Mouse (Mus musculus): Measurements from ENCODE around the gene Bard1. TPM values are rescaled to one million over a fixed set of nuclear protein-coding genes. Genes with fewer than 3 reads are reported as not detected.
A peak's percentile ranks its signal among the peaks of the same experiment; 100 is the strongest.

Gene Bard1
- 2.3 and 2.4 TPM in 2 replicates for polyA plus RNA-seq (2015; fragmentation: Nextera tagmentation; extraction: Ambion mirVana)

- peaks cover 22% of the 10 kb centered on the region; the same call in 1 of the 2 replicates for H3K4me1 ChIP-seq
- H3K36me3 ChIP-seq, result no peaks in the 10 kb centered on the region
- peak within 1 kb of the TSS; percentile 60 for H3K4me2 ChIP-seq
- H3K4me3 ChIP-seq (replicated peaks), result peak within 1 kb of the TSS; percentile 66
- no peaks in the 10 kb centered on the region for H3K27me3 ChIP-seq
- ATAC-seq (replicated peaks; ENCODE audit: low FRiP score), result peak; percentile 98
- WGBS, result under 1% methylated on average over 69 of the region's 69 CpGs
- H3K9me3 ChIP-seq (replicated peaks), result no peaks in the 10 kb centered on the region
- peak within 1 kb of the TSS; percentile 55 for H3K9ac ChIP-seq
- peak within 1 kb of the TSS; percentile 84 for H3K27ac ChIP-seq
Measured at GRCm38 (mm10) chr1:71102344-71103173, at the start of gene Bard1. Gene Bard1, minus strand, starts transcription at chr1:71103146.

GRCm38 (mm10) chr1:71127171-71127570 lies 24.2 kb upstream of the Bard1 start:
- no peak overlapping the region for H3K9ac ChIP-seq
- H3K4me3 ChIP-seq (replicated peaks), result no peak overlapping the region
- no peak overlapping the region for H3K27ac ChIP-seq
- H3K27me3 ChIP-seq, result no peaks in the 10 kb centered on the region
- no peak overlapping the region for H3K4me2 ChIP-seq
- H3K9me3 ChIP-seq (replicated peaks), result no peaks in the 10 kb centered on the region
- no peak for ATAC-seq (replicated peaks; ENCODE audit: low FRiP score)
- no peaks in the 10 kb centered on the region for H3K36me3 ChIP-seq
- H3K4me1 ChIP-seq, result no peaks in the 10 kb centered on the region
- 83% methylated on average over 4 of the region's 4 CpGs for WGBS

- H3K4me1 ChIP-seq, result no peaks in the 10 kb centered on the region
- no peak overlapping the region for H3K4me2 ChIP-seq
- 75% methylated on average over 2 of the region's 2 CpGs for WGBS
- no peak overlapping the region for H3K4me3 ChIP-seq (replicated peaks)
- H3K27me3 ChIP-seq, result no peaks in the 10 kb centered on the region
- ATAC-seq (replicated peaks; ENCODE audit: low FRiP score), result no peak
- H3K9me3 ChIP-seq (replicated peaks), result no peaks in the 10 kb centered on the region
- no peaks in the 10 kb centered on the region for H3K36me3 ChIP-seq
- no peak overlapping the region for H3K9ac ChIP-seq
- H3K27ac ChIP-seq, result no peak overlapping the region
Measured at GRCm38 (mm10) chr1:71118511-71118910, 15.6 kb upstream of the Bard1 start.

- Histone ChIP-seq H3K9ac (no peak overlapping the region), H3K36me3 (no peaks in the 10 kb centered on the region), H3K27ac (no peak overlapping the region), H3K4me2 (no peak overlapping the region), H3K4me3 (replicated peaks) (no peak overlapping the region), H3K9me3 (replicated peaks) (no peaks in the 10 kb centered on the region), H3K4me1 (no peaks in the 10 kb centered on the region), H3K27me3 (no peaks in the 10 kb centered on the region)
- WGBS, result 67% methylated on average over 4 of the region's 4 CpGs
- ATAC-seq (replicated peaks; ENCODE audit: low FRiP score), result no peak
Measured at GRCm38 (mm10) chr1:71117253-71117652, 14.3 kb upstream of the Bard1 start.

- ATAC-seq (replicated peaks; ENCODE audit: low FRiP score), result no peak
- WGBS, result 33% methylated on average over 2 of the region's 2 CpGs
- H3K36me3 ChIP-seq, result no peaks in the 10 kb centered on the region
- H3K27me3 ChIP-seq, result no peaks in the 10 kb centered on the region
- no peak overlapping the region for H3K4me3 ChIP-seq (replicated peaks)
- no peaks in the 10 kb centered on the region for H3K9me3 ChIP-seq (replicated peaks)
- no peaks in the 10 kb centered on the region for H3K4me1 ChIP-seq
- no peak overlapping the region for H3K9ac ChIP-seq
- no peak overlapping the region for H3K27ac ChIP-seq
- no peak overlapping the region for H3K4me2 ChIP-seq
Measured at GRCm38 (mm10) chr1:71115781-71116180, 12.8 kb upstream of the Bard1 start.

GRCm38 (mm10) chr1:71109858-71110257 lies 6.9 kb upstream of the Bard1 start:
- no peaks in the 10 kb centered on the region for H3K36me3 ChIP-seq
- no peak overlapping the region for H3K9ac ChIP-seq
- no peaks in the 10 kb centered on the region for H3K27me3 ChIP-seq
- H3K4me1 ChIP-seq, result 0 out of 2 replicates have a peak, but pooled peaks cover 7% of the 10 kb centered on the region
- WGBS, result 29% methylated on average over 10 of the region's 10 CpGs
- no peak overlapping the region for H3K4me3 ChIP-seq (replicated peaks)
- no peaks in the 10 kb centered on the region for H3K9me3 ChIP-seq (replicated peaks)
- no peak overlapping the region for H3K27ac ChIP-seq
- peak overlapping the region; percentile 27; the same call in 1 of the 2 replicates for H3K4me2 ChIP-seq
- no peak for ATAC-seq (replicated peaks; ENCODE audit: low FRiP score)

GRCm38 (mm10) chr1:71106127-71106526 lies 3.2 kb upstream of the Bard1 start:
- no peaks in the 10 kb centered on the region for H3K9me3 ChIP-seq (replicated peaks)
- no peak overlapping the region for H3K9ac ChIP-seq
- H3K4me2 ChIP-seq, result no peak overlapping the region
- 94% methylated on average over 6 of the region's 6 CpGs for WGBS
- H3K27me3 ChIP-seq, result no peaks in the 10 kb centered on the region
- no peaks in the 10 kb centered on the region for H3K36me3 ChIP-seq
- H3K4me3 ChIP-seq (replicated peaks), result no peak overlapping the region
- no peak overlapping the region for H3K27ac ChIP-seq
- 0 out of 2 replicates have a peak, but pooled peaks cover 10% of the 10 kb centered on the region for H3K4me1 ChIP-seq
- no peak for ATAC-seq (replicated peaks; ENCODE audit: low FRiP score)

GRCm38 (mm10) chr1:71105724-71106123 lies 2.8 kb upstream of the Bard1 start:
- no peak for ATAC-seq (replicated peaks; ENCODE audit: low FRiP score)
- H3K4me3 ChIP-seq (replicated peaks), result no peak overlapping the region
- 91% methylated on average over 8 of the region's 8 CpGs for WGBS

GRCm38 (mm10) chr1:71103174-71103864 lies 373 bp upstream of the Bard1 start:
- 30% methylated on average over 18 of the region's 18 CpGs for WGBS
- H3K27ac ChIP-seq, result peak overlapping the region; percentile 84
- ATAC-seq (replicated peaks; ENCODE audit: low FRiP score), result no peak

More at GRCm38 (mm10) chr1:71105724-71106123, 2.8 kb upstream of the Bard1 start:
- no peaks in the 10 kb centered on the region for H3K9me3 ChIP-seq (replicated peaks)
- no peak overlapping the region for H3K4me2 ChIP-seq
- 0 out of 2 replicates have a peak, but pooled peaks cover 13% of the 10 kb centered on the region for H3K4me1 ChIP-seq
- no peaks in the 10 kb centered on the region for H3K36me3 ChIP-seq
- H3K27me3 ChIP-seq, result no peaks in the 10 kb centered on the region
- H3K9ac ChIP-seq, result no peak overlapping the region
- no peak overlapping the region for H3K27ac ChIP-seq

GRCm38 (mm10) chr1:71101369-71101970 lies 1.5 kb downstream of the Bard1 start:
- Histone ChIP-seq H3K9ac (no peak overlapping the region), H3K4me1 (peaks cover 22% of the 10 kb centered on the region; the same call in 1 of the 2 replicates), H3K4me2 (peak overlapping the region; percentile 60), H3K9me3 (replicated peaks) (no peaks in the 10 kb centered on the region), H3K36me3 (no peaks in the 10 kb centered on the region), H3K27ac (no peak overlapping the region), H3K4me3 (replicated peaks) (peak overlapping the region; percentile 66; the same call in 1 of the 2 replicates), H3K27me3 (no peaks in the 10 kb centered on the region)
- no peak for ATAC-seq (replicated peaks; ENCODE audit: low FRiP score)
- 52% methylated on average over 11 of the region's 11 CpGs for WGBS

More at GRCm38 (mm10) chr1:71103174-71103864, 373 bp upstream of the Bard1 start:
- Histone ChIP-seq H3K4me3 (replicated peaks) (peak overlapping the region; percentile 66), H3K9me3 (replicated peaks) (no peaks in the 10 kb centered on the region), H3K4me1 (peaks cover 22% of the 10 kb centered on the region; the same call in 1 of the 2 replicates), H3K36me3 (no peaks in the 10 kb centered on the region), H3K9ac (no peak overlapping the region), H3K4me2 (peak overlapping the region; percentile 60), H3K27me3 (no peaks in the 10 kb centered on the region)

GRCm38 (mm10) chr1:71100591-71101368 lies 2.2 kb downstream of the Bard1 start:
- Histone ChIP-seq H3K4me1 (peaks cover 22% of the 10 kb centered on the region; the same call in 1 of the 2 replicates), H3K9ac (no peak overlapping the region), H3K36me3 (no peaks in the 10 kb centered on the region), H3K27me3 (no peaks in the 10 kb centered on the region), H3K4me2 (peak overlapping the region; percentile 60), H3K9me3 (replicated peaks) (no peaks in the 10 kb centered on the region), H3K27ac (0 out of 2 replicates have a peak overlapping the region, but pooled peaks have one; percentile 1), H3K4me3 (replicated peaks) (0 out of 2 replicates have a peak overlapping the region, but pooled peaks have one; percentile 66)
- 69% methylated on average over 5 of the region's 5 CpGs for WGBS
- ATAC-seq (replicated peaks; ENCODE audit: low FRiP score), result no peak

All from kidney, embryonic 15.5 days (tissue).